Mouse (Mus musculus) C2C12 (cell line): ENCODE results near the gene Akap9. TPM values are rescaled to one million over a fixed set of nuclear protein-coding genes. Genes with fewer than 3 reads are reported as not detected.

ENCODE experiments used
- H3K27me3 ChIP-seq: one replicate; pipeline ENCODE4 v1.6.1; 2011; ENCODE audit not compliant: control insufficient read depth, insufficient read depth, insufficient read length
- H3K36me3 ChIP-seq: one replicate; pipeline ENCODE4 v1.6.1; 2011; ENCODE audit not compliant: control insufficient read depth, insufficient read depth
- H3K4me3 ChIP-seq: one replicate; pipeline ENCODE4 v1.5.1; 2011; ENCODE audit warnings: mild to moderate bottlenecking, control low read depth; ENCODE audit not compliant: poor library complexity, insufficient read depth, severe bottlenecking
- H3K79me2 ChIP-seq: one replicate; pipeline ENCODE4 v1.6.1; 2011; ENCODE audit not compliant: control insufficient read depth, insufficient read depth
- H3K79me3 ChIP-seq: one replicate; pipeline ENCODE4 v1.6.1; 2011; ENCODE audit warnings: low read depth, control low read depth
- H3ac ChIP-seq: one replicate; pipeline ENCODE3; 2011; ENCODE audit warnings: low read depth; ENCODE audit not compliant: control insufficient read depth, insufficient read length
- CEBPB ChIP-seq: IDR thresholded peaks from one replicate; pipeline ENCODE4 v1.6.1; 2011; ENCODE audit warnings: low read depth, mild to moderate bottlenecking, control low read depth, moderate library complexity
- CTCF ChIP-seq: IDR thresholded peaks from one replicate; pipeline ENCODE4 v1.5.1; 2011; ENCODE audit not compliant: control insufficient read depth, insufficient read depth, insufficient read length
- FOSL1 ChIP-seq: IDR thresholded peaks from one replicate; pipeline ENCODE4 v1.8.0; 2011; ENCODE audit warnings: mild to moderate bottlenecking, low read length; ENCODE audit not compliant: poor library complexity, insufficient read depth, severe bottlenecking
- MAX ChIP-seq: IDR thresholded peaks from one replicate; pipeline ENCODE4 v1.6.1; 2011; ENCODE audit warnings: mild to moderate bottlenecking, control low read depth
- MYOD1 ChIP-seq: IDR thresholded peaks from one replicate; pipeline ENCODE4 v1.6.1; 2011; ENCODE audit warnings: low read depth; ENCODE audit not compliant: control insufficient read depth, insufficient read length
- MYOG ChIP-seq: IDR thresholded peaks from one replicate; pipeline ENCODE4 v1.6.1; 2011; ENCODE audit not compliant: control insufficient read depth, insufficient read length; ENCODE audit errors: extremely low read depth
- USF1 ChIP-seq: IDR thresholded peaks from one replicate; pipeline ENCODE4 v1.6.1; 2011; ENCODE audit warnings: low read depth, mild to moderate bottlenecking, control low read depth, moderate library complexity
- polyA plus RNA-seq: library from polyadenylated mRNA; unstranded; fragments of >200 nt; fragmentation: generic; extraction: Trizol; gene quantifications from one replicate; pipeline ENCODE4 v1.2.1, GENCODE M21; 2012; ENCODE audit warnings: missing spikeins

The Akap9 gene
- polyA plus RNA-seq, 1 experiment = 2.1 TPM

DNA sequence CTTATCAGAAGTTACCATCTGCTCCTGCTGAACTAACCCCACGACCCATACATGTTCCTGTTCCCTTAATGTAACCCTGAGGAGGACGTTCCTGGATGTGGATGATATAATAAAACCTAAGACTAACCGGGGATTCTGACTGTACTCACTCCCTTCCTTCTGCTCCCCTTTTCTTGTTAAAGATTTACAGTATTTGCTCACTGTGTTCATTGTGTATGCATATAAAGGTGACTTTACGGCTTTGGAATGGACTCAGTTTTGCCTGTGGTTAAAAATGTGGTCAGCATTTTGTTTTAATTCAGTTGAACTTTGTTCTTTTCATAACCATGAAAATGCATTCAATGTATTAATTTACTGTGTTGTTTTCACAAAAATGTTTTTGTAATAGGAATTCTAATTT is 104.0 kb downstream of the Akap9 start:
- H3K79me2 ChIP-seq = no peaks in the 10 kb centered on the region
- no peaks in the 10 kb centered on the region for H3K27me3 ChIP-seq
- no peak for TF ChIP-seq FOSL1
- no peak for TF ChIP-seq MYOD1
- TF ChIP-seq MAX = no peak
- TF ChIP-seq CEBPB = no peak
- no peak for TF ChIP-seq CTCF
- TF ChIP-seq MYOG = no peak
- TF ChIP-seq USF1 = no peak
- H3ac ChIP-seq = no peak overlapping the region
- no peaks in the 10 kb centered on the region for H3K79me3 ChIP-seq
- peaks cover 11% of the 10 kb centered on the region for H3K36me3 ChIP-seq
- H3K4me3 ChIP-seq = no peak overlapping the region

DNA sequence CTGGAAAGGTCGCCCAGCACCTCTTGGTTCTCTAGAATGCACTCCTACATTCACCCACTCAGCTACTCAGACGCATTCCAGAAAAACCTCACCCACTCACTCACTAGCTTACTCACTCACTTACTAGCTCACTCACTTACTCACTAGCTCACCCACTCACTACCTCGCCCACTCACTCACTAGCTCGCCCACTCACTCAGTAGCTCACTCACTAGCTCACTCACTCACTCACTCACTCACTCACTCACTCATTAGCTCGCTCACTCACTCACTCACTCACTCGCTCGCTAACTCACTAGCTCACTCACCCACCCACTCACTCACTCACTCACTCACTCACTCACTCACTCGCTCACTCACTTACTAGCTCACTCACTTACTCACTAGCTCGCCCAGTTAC is 108.8 kb downstream of the Akap9 start:
- Histone ChIP-seq H3ac (no peak overlapping the region), H3K36me3 (peaks cover 14% of the 10 kb centered on the region), H3K79me2 (no peaks in the 10 kb centered on the region), H3K27me3 (no peaks in the 10 kb centered on the region), H3K79me3 (no peaks in the 10 kb centered on the region), H3K4me3 (no peak overlapping the region)
- TF ChIP-seq MYOG (no peak), MAX (no peak), CEBPB (no peak), CTCF (no peak), FOSL1 (no peak), USF1 (no peak), MYOD1 (no peak)

DNA sequence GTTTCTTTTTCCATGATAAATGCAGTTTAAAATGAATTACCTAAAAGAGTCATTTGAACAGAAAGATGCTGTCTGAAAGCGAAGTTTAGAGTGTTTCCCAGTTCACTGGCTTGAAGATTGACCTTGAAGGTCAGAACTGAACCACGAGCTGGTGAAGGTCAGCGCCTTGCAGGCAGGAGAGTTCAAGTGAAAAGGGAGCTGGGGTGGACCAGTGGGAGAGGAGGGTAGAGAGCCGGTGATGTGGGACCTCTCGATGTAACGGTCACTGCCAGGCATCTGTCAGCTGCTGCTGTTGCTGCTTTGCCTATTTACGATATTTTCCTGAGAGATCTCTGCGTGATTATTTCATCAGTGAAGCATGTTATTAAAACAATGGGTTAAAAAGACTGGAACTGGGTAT is 111.5 kb downstream of the Akap9 start:
- TF ChIP-seq MYOD1 (no peak), MAX (no peak), MYOG (no peak), CTCF (no peak), FOSL1 (no peak), CEBPB (no peak), USF1 (no peak)
- peaks cover 14% of the 10 kb centered on the region for H3K36me3 ChIP-seq
- no peaks in the 10 kb centered on the region for H3K79me3 ChIP-seq
- no peak overlapping the region for H3K4me3 ChIP-seq
- no peaks in the 10 kb centered on the region for H3K27me3 ChIP-seq
- H3ac ChIP-seq = no peak overlapping the region
- H3K79me2 ChIP-seq = no peaks in the 10 kb centered on the region

DNA sequence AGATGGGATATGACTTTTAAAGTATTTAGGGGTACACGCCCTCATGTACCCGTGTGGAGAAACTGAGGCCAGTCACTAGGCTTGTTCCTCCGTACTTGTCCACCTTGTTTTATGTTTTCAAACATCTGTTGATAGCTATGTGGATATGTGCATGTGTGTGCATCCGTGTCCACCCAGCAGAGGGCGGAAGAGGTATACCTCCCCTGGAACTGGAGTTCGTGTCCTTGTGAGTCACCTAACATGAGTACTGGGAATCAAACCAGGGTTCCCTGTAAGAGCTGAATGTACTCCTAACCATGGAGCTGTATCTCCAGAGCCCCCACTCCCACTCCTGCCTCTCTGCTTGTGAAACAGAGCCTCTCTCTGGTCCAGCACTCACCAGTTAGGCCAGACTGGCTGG is 112.5 kb downstream of the Akap9 start:
- peaks cover 15% of the 10 kb centered on the region for H3K36me3 ChIP-seq
- no peak overlapping the region for H3ac ChIP-seq
- no peaks in the 10 kb centered on the region for H3K79me2 ChIP-seq
- no peak for TF ChIP-seq MYOD1
- no peak for TF ChIP-seq MAX
- no peak for TF ChIP-seq FOSL1
- no peak for TF ChIP-seq CTCF
- TF ChIP-seq USF1 = no peak
- no peak for TF ChIP-seq MYOG
- no peak for TF ChIP-seq CEBPB
- H3K4me3 ChIP-seq = no peak overlapping the region
- H3K79me3 ChIP-seq = no peaks in the 10 kb centered on the region
- H3K27me3 ChIP-seq = no peaks in the 10 kb centered on the region

DNA sequence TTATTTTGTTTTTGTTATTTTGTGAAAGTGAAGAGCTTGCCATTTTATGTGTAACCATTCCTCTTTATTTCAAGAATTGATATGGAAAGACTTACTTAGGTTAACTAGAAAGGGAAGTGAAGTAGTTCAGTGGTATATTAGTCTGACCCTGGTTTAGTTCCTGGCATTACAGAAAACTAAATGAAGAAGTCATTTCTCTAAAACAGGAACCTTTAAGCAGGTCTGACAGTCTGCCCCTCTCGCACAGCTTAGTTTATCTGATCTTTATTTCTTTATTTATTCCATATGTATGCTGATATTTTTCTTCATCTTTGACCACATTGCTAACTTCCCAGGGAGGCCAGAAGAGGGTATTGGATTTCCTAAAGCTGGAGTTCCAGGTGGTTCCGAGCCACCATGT is 113.1 kb downstream of the Akap9 start:
- H3ac ChIP-seq = no peak overlapping the region
- H3K36me3 ChIP-seq = peaks cover 11% of the 10 kb centered on the region
- no peaks in the 10 kb centered on the region for H3K79me2 ChIP-seq
- no peak overlapping the region for H3K4me3 ChIP-seq
- H3K27me3 ChIP-seq = no peaks in the 10 kb centered on the region
- no peaks in the 10 kb centered on the region for H3K79me3 ChIP-seq
- TF ChIP-seq USF1 (no peak), MAX (no peak), CEBPB (no peak), MYOG (no peak), CTCF (no peak), FOSL1 (no peak), MYOD1 (no peak)

DNA sequence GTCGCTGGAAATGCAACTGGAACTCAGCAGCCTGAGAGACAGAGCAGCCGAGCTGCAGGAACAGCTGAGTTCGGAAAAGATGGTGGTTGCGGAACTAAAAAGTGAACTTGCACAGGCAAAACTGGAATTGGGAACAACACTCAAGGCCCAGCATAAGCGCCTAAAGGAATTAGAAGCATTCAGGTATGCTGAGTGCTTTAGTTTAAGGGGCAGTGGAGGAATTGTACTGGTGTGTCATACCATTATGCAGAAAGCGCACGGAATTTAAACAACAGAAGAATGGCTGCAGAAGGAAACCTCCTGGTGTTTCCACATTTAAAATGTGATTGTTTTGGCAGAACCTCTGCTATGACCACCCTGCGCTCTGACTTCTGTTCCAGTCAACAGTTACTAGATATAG is 132.5 kb downstream of the Akap9 start:
- H3K36me3 ChIP-seq = peaks cover 30% of the 10 kb centered on the region
- H3K79me3 ChIP-seq = no peaks in the 10 kb centered on the region
- no peaks in the 10 kb centered on the region for H3K79me2 ChIP-seq
- no peaks in the 10 kb centered on the region for H3K27me3 ChIP-seq
- H3K4me3 ChIP-seq = no peak overlapping the region
- H3ac ChIP-seq = no peak overlapping the region
- TF ChIP-seq MAX = no peak
- TF ChIP-seq MYOD1 = no peak
- TF ChIP-seq CEBPB = no peak
- TF ChIP-seq USF1 = no peak
- TF ChIP-seq MYOG = no peak
- TF ChIP-seq FOSL1 = no peak
- no peak for TF ChIP-seq CTCF
